Mouse (Mus musculus) gastrocnemius, adult 2 months (tissue): Measurements from ENCODE around the gene Tmem108. TPM values are rescaled to one million over a fixed set of nuclear protein-coding genes. Genes with fewer than 3 reads are reported as not detected.

Experiments used
- DNase-seq: peaks from one replicate; pipeline ENCODE4 v3.0.0; 2022
- H3K27ac ChIP-seq: fragments of 200-600 bp; 2 replicates; pipeline ENCODE4 v1.8.1; 2022; ENCODE audit warnings: mild to moderate bottlenecking
- H3K4me3 ChIP-seq: fragments of 200-600 bp; 2 replicates; pipeline ENCODE4 v1.8.1; 2022; ENCODE audit warnings: mild to moderate bottlenecking, moderate library complexity
- CTCF ChIP-seq: fragments of 200-600 bp; IDR thresholded peaks from 2 replicates; pipeline ENCODE4 v1.8.1; 2022; ENCODE audit warnings: antibody characterized with exemption, mild to moderate bottlenecking, moderate library complexity
- intact Hi-C: fragments of 180-260 bp; cut with DNase I; formaldehyde crosslinking; loops from one replicate; pipeline ENCODE4 v1.15.1; 2025
- total RNA-seq, 2 experiments: library from RNA; stranded (reverse); gene quantifications; 2 replicates each; pipeline ENCODE4 v1.2.3; 2021

Gene Tmem108
- total RNA-seq, 2 experiments from 2014 or later, result not detected

- no peak overlapping the region for H3K27ac ChIP-seq
- no peak for TF ChIP-seq CTCF
- intact Hi-C loops, result no loop called here
- no peak for DNase-seq
- H3K4me3 ChIP-seq, result no peak overlapping the region
Observed at GRCm38 (mm10) chr9:103636847-103637246, 124.8 kb downstream of the Tmem108 start.

- H3K27ac ChIP-seq, result no peak overlapping the region
- intact Hi-C loops, result loop anchor here (5.0 kb wide), 1 partner anchor 368 kb away; no protein-coding TSS in a partner anchor
- TF ChIP-seq CTCF, result no peak
Observed at GRCm38 (mm10) chr9:103628861-103629469, 132.7 kb downstream of the Tmem108 start.

GRCm38 (mm10) chr9:103627404-103627900 is 134.2 kb downstream of the Tmem108 start:
- TF ChIP-seq CTCF, result no peak
- no peak for DNase-seq
- Histone ChIP-seq H3K4me3 (no peak overlapping the region), H3K27ac (no peak overlapping the region)
- intact Hi-C loops, result loop anchor here (5.0 kb wide), 1 partner anchor 370 kb away; no protein-coding TSS in a partner anchor

More at GRCm38 (mm10) chr9:103628861-103629469, 132.7 kb downstream of the Tmem108 start:
- H3K4me3 ChIP-seq, result no peak overlapping the region
- DNase-seq, result no peak

GRCm38 (mm10) chr9:103626156-103626555 is 135.5 kb downstream of the Tmem108 start:
- Histone ChIP-seq H3K4me3 (no peak overlapping the region), H3K27ac (no peak overlapping the region)
- no peak for TF ChIP-seq CTCF
- DNase-seq, result no peak
- intact Hi-C loops, result loop anchor here (5.0 kb wide), 1 partner anchor 371 kb away; no protein-coding TSS in a partner anchor

GRCm38 (mm10) chr9:103624649-103625048 is 137.0 kb downstream of the Tmem108 start:
- Histone ChIP-seq H3K27ac (no peak overlapping the region), H3K4me3 (no peak overlapping the region)
- intact Hi-C loops, result loop anchor here (2.0 to 5.0 kb wide), 2 partner anchors 134 to 373 kb away; no protein-coding TSS in a partner anchor
- TF ChIP-seq CTCF, result peak; percentile 74
- peak; percentile 34 for DNase-seq

- Histone ChIP-seq H3K4me3 (no peak overlapping the region), H3K27ac (no peak overlapping the region)
- no peak for DNase-seq
- intact Hi-C loops, result loop anchor here (2.0 kb wide), 1 partner anchor 135 kb away; no protein-coding TSS in a partner anchor
- TF ChIP-seq CTCF, result no peak
Observed at GRCm38 (mm10) chr9:103623560-103624316, 137.9 kb downstream of the Tmem108 start.

GRCm38 (mm10) chr9:103622988-103623387 is 138.6 kb downstream of the Tmem108 start:
- intact Hi-C loops, result no loop called here
- H3K27ac ChIP-seq, result no peak overlapping the region

GRCm38 (mm10) chr9:103621870-103622269 is 139.8 kb downstream of the Tmem108 start:
- H3K4me3 ChIP-seq, result no peak overlapping the region
- no peak for DNase-seq
- intact Hi-C loops, result no loop called here
- no peak for TF ChIP-seq CTCF
- H3K27ac ChIP-seq, result no peak overlapping the region

More at GRCm38 (mm10) chr9:103622988-103623387, 138.6 kb downstream of the Tmem108 start:
- no peak overlapping the region for H3K4me3 ChIP-seq
- TF ChIP-seq CTCF, result no peak
- DNase-seq, result no peak

GRCm38 (mm10) chr9:103620517-103621212 is 141.0 kb downstream of the Tmem108 start:
- H3K4me3 ChIP-seq, result no peak overlapping the region
- intact Hi-C loops, result no loop called here
- H3K27ac ChIP-seq, result no peak overlapping the region
- TF ChIP-seq CTCF, result no peak
- no peak for DNase-seq

- no peak for DNase-seq
- intact Hi-C loops, result no loop called here
- no peak for TF ChIP-seq CTCF
- no peak overlapping the region for H3K4me3 ChIP-seq
- no peak overlapping the region for H3K27ac ChIP-seq
Observed at GRCm38 (mm10) chr9:103614260-103614659, 147.4 kb downstream of the Tmem108 start.

GRCm38 (mm10) chr9:103608161-103609058 is 153.2 kb downstream of the Tmem108 start:
- Histone ChIP-seq H3K27ac (no peak overlapping the region), H3K4me3 (no peak overlapping the region)
- TF ChIP-seq CTCF, result no peak
- intact Hi-C loops, result no loop called here
- DNase-seq, result no peak

GRCm38 (mm10) chr9:103606056-103606455 is 155.6 kb downstream of the Tmem108 start:
- Histone ChIP-seq H3K4me3 (no peak overlapping the region), H3K27ac (no peak overlapping the region)
- DNase-seq, result no peak
- intact Hi-C loops, result no loop called here
- TF ChIP-seq CTCF, result no peak
